Mouse (Mus musculus) G1E (cell line): ENCODE results near the gene Art1.

Experiments
- CTCF ChIP-seq: IDR thresholded peaks from 2 replicates; pipeline ENCODE4 v1.5.1; 2012; ENCODE audit warnings: low read depth, low read length, inconsistent platforms, mixed read lengths
- GATA1 ChIP-seq: IDR thresholded peaks from 2 replicates; pipeline ENCODE4 v1.6.1; 2012; ENCODE audit warnings: borderline replicate concordance, low read length, inconsistent platforms, mixed read lengths
- GATA2 ChIP-seq: IDR thresholded peaks from 2 replicates; pipeline ENCODE4 v1.6.1; 2012; ENCODE audit warnings: low read depth, low read length, inconsistent platforms, borderline replicate concordance
- POLR2AphosphoS5 ChIP-seq: IDR thresholded peaks from 2 replicates; pipeline ENCODE4 v1.6.1; 2012; ENCODE audit warnings: low read depth, low read length, inconsistent platforms; ENCODE audit not compliant: insufficient replicate concordance
- TAL1 ChIP-seq: conservative IDR thresholded peaks from 2 replicates; pipeline ENCODE4 v1.6.1; 2012; ENCODE audit warnings: low read depth, low read length, inconsistent platforms, mixed read lengths

- TF ChIP-seq CTCF = no peak
- TF ChIP-seq GATA1 = no peak
- no peak for TF ChIP-seq POLR2AphosphoS5
- no peak for TF ChIP-seq TAL1
- TF ChIP-seq GATA2 = no peak
Observed at GRCm38 (mm10) chr7:102116579-102117331, 15.2 kb downstream of the Art1 start, which contains the start of gene Chrna10.
